Mouse (Mus musculus) layer of hippocampus, adult 9-10 months (tissue): ENCODE measurements at regions not wholly inside any gene's neighbourhood (a gene's known extent, or its start where the extent isn't known, plus 50 kb on each side); places are given as distances from the start of the nearest gene placed in this dataset.
A peak's percentile ranks its signal among the peaks of the same experiment; 100 is the strongest.
"Not testable (repeated sequence)": the region's sequence is repeated elsewhere in the genome, so short reads cannot be mapped to it uniquely, and the experiment has no call there.

Source experiments
- DNase-seq: peaks from one replicate; pipeline ENCODE4 v3.0.0; 2022; ENCODE audit warnings: low spot score

GRCm38 (mm10) chr10:51397016-51397415, 83.4 kb upstream of the Gm49339 start:
- DNase-seq, result not testable (repeated sequence)

- DNase-seq, result peak; percentile 49
Observed at GRCm38 (mm10) chr10:51405141-51405540, 75.3 kb upstream of the Gm49339 start.

GRCm38 (mm10) chr10:51412795-51413194, 67.6 kb upstream of the Gm49339 start:
- no peak for DNase-seq

GRCm38 (mm10) chr10:51414512-51414911, 65.9 kb upstream of the Gm49339 start:
- no peak for DNase-seq

- DNase-seq, result no peak
Observed at GRCm38 (mm10) chr10:51416723-51417122, 63.7 kb upstream of the Gm49339 start.

- no peak for DNase-seq
Observed at GRCm38 (mm10) chr10:51417221-51417911, 63.0 kb upstream of the Gm49339 start.

GRCm38 (mm10) chr10:51418550-51418949, 61.9 kb upstream of the Gm49339 start:
- no peak for DNase-seq

- DNase-seq, result no peak
Observed at GRCm38 (mm10) chr10:51422501-51422900, 57.9 kb upstream of the Gm49339 start.
